Comparison of ENCODE assay signal across 13 mouse cellular contexts in genomic region chr19:45651524-45651923, GRCm38 (mm10). TPM values are rescaled to one million over a fixed set of nuclear protein-coding genes. Genes with fewer than 3 reads are reported as not detected.
DNase-seq lines count a peak whose midpoint lies in the region; ATAC-seq and TF ChIP-seq lines count a peak whose summit lies in the region.
"Had no signal": no experiment of that assay in that cellular context is flagged by ENCODE, and none has a peak within 500 bp of the region (broad histone marks: within the 10 kb centered on the region; RNA-seq: fewer than 3 reads in every experiment).

No protein-coding gene starts in this region.

- TF ChIP-seq CTCF in liver, postnatal 0 days (IDR thresholded peaks at IDR 0.05; ENCODE audit: low read depth): no peak
- no peak for TF ChIP-seq CTCF in CH12.LX (conservative IDR thresholded peaks at IDR 0.05 in 1 of 2, IDR thresholded peaks at IDR 0.05 in 1 of 2; ENCODE audit: low read depth in 2 of 2, low read length in 2 of 2)
- no peak for TF ChIP-seq CTCF in bone marrow macrophage, adult 2 months (IDR thresholded peaks at IDR 0.05; ENCODE audit: low read depth, low read length)
- no peak for TF ChIP-seq CTCF in layer of hippocampus, adult 2 months (conservative IDR thresholded peaks at IDR 0.05)

- TF ChIP-seq EP300 in liver, postnatal 0 days (IDR thresholded peaks at IDR 0.05; ENCODE audit: low read depth): no peak
- TF ChIP-seq EP300 in CH12.LX (IDR thresholded peaks at IDR 0.05; ENCODE audit: low read length): no peak

- ATAC-seq in liver, embryonic 11.5 days (replicated peaks; ENCODE audit: low FRiP score): no peak
- ATAC-seq in liver, postnatal 0 days: no peak
- ATAC-seq in limb, embryonic 13.5 days (ENCODE audit: low FRiP score, low read depth): no peak
- ATAC-seq: forebrain, postnatal 0 days; hindbrain, postnatal 0 days had no signal

- H3K9me3 ChIP-seq in liver, embryonic 11.5 days (ENCODE audit: control insufficient read depth, low read length): no peaks in the 10 kb centered on the region
- no peaks in the 10 kb centered on the region for H3K9me3 ChIP-seq in liver, postnatal 0 days (ENCODE audit: low read length)
- H3K9me3 ChIP-seq in CH12.LX (replicated peaks; ENCODE audit: low read length): no peaks in the 10 kb centered on the region
- no peaks in the 10 kb centered on the region for H3K9me3 ChIP-seq in limb, embryonic 13.5 days
- H3K9me3 ChIP-seq: midbrain, embryonic 12.5 days had no signal

- H3K27ac ChIP-seq in liver, embryonic 11.5 days (ENCODE audit: low read depth, low read length): no peak overlapping the region
- no peak overlapping the region for H3K27ac ChIP-seq in liver, postnatal 0 days (ENCODE audit: low read depth)
- no peak overlapping the region for H3K27ac ChIP-seq in CH12.LX (ENCODE audit: insufficient read depth, low read depth)
- H3K27ac ChIP-seq in bone marrow macrophage, adult 2 months (ENCODE audit: insufficient read depth, low read depth, low read length): peak overlapping the region; percentile 15
- peak overlapping the region; percentile 79 for H3K27ac ChIP-seq in limb, embryonic 13.5 days
- no peak overlapping the region for H3K27ac ChIP-seq in layer of hippocampus, adult 2 months
- H3K27ac ChIP-seq: hindbrain, postnatal 0 days; left cerebral cortex, adult 2 months; midbrain, embryonic 12.5 days had no signal

- in situ Hi-C loops in CH12.LX (cut with MboI; ENCODE audit: low pct_ligation_motif_present, low pct_unique_long_range_greater_than_20kb, low sequenced_read_pairs): no loop called here

- H3K36me3 ChIP-seq in liver, embryonic 11.5 days (ENCODE audit: control insufficient read depth, insufficient read depth, low read length): no peaks in the 10 kb centered on the region
- no peaks in the 10 kb centered on the region for H3K36me3 ChIP-seq in liver, postnatal 0 days (replicated peaks; ENCODE audit: insufficient read depth, low read length)
- peaks cover under 1 to 13% of the 10 kb centered on the region in 2 experiments for H3K36me3 ChIP-seq in CH12.LX (replicated peaks in 1 of 2; ENCODE audit: control insufficient read depth in 1 of 2, insufficient read depth in 1 of 2, low read length in 1 of 2)
- no peaks in the 10 kb centered on the region for H3K36me3 ChIP-seq in limb, embryonic 13.5 days
- H3K36me3 ChIP-seq: midbrain, embryonic 12.5 days had no signal

- H3K4me3 ChIP-seq in liver, embryonic 11.5 days (ENCODE audit: low read depth, low read length): no peak overlapping the region
- H3K4me3 ChIP-seq in liver, postnatal 0 days (ENCODE audit: low read depth, low read length): no peak overlapping the region
- H3K4me3 ChIP-seq in CH12.LX (replicated peaks in 1 of 3; ENCODE audit: low read depth in 2 of 3, low read length in 2 of 3, poor library complexity in 1 of 3): no peak overlapping the region
- H3K4me3 ChIP-seq in bone marrow macrophage, adult 2 months (ENCODE audit: insufficient read depth, low read length): no peak overlapping the region
- no peak overlapping the region for H3K4me3 ChIP-seq in limb, embryonic 13.5 days
- no peak overlapping the region for H3K4me3 ChIP-seq in layer of hippocampus, adult 2 months
- H3K4me3 ChIP-seq: left cerebral cortex, adult 2 months; midbrain, embryonic 12.5 days had no signal

- TF ChIP-seq RAD21 in CH12.LX (IDR thresholded peaks at IDR 0.05; ENCODE audit: low read depth, low read length): no peak

- H3K4me1 ChIP-seq in liver, embryonic 11.5 days (replicated peaks; ENCODE audit: control insufficient read depth, insufficient read depth, low read length): peaks cover 15% of the 10 kb centered on the region
- H3K4me1 ChIP-seq in liver, postnatal 0 days (ENCODE audit: insufficient read depth): peaks cover 7% of the 10 kb centered on the region
- H3K4me1 ChIP-seq in CH12.LX (ENCODE audit: control insufficient read depth in 1 of 2, insufficient read depth in 2 of 2): peaks cover 5 to 11% of the 10 kb centered on the region in 2 experiments
- peaks cover 24% of the 10 kb centered on the region for H3K4me1 ChIP-seq in bone marrow macrophage, adult 2 months (ENCODE audit: control insufficient read depth, insufficient read depth, low read length)
- H3K4me1 ChIP-seq in limb, embryonic 13.5 days: peaks cover 61% of the 10 kb centered on the region

- no peaks in the 10 kb centered on the region for H3K27me3 ChIP-seq in liver, embryonic 11.5 days (replicated peaks; ENCODE audit: control insufficient read depth, insufficient read depth, low read length)
- no peaks in the 10 kb centered on the region for H3K27me3 ChIP-seq in liver, postnatal 0 days (ENCODE audit: insufficient read depth, low read length)
- H3K27me3 ChIP-seq in CH12.LX (replicated peaks): no peaks in the 10 kb centered on the region
- no peaks in the 10 kb centered on the region for H3K27me3 ChIP-seq in limb, embryonic 13.5 days

- TF ChIP-seq POLR2A in CH12.LX (IDR thresholded peaks at IDR 0.05; ENCODE audit: low read depth, low read length): no peak
- TF ChIP-seq POLR2A in bone marrow macrophage, adult 2 months (IDR thresholded peaks at IDR 0.05; ENCODE audit: borderline replicate concordance, low read depth, low read length): no peak

- no peaks in the 10 kb centered on the region for H3K79me2 ChIP-seq in CH12.LX (replicated peaks; ENCODE audit: control insufficient read depth, extremely low read depth, insufficient read depth, poor library complexity, severe bottlenecking)

- DNase-seq in liver, embryonic 11.5 days (ENCODE audit: low spot score): no peak
- no peak for DNase-seq in liver, postnatal 0 days
- DNase-seq in CH12.LX (ENCODE audit: extremely low read depth): no peak
- DNase-seq in right cerebral cortex, postnatal 4 days: no peak
- DNase-seq in layer of hippocampus, adult 2 months (ENCODE audit: low spot score in 2 of 2): no peak
- no peak for DNase-seq in Muller cell, postnatal 12 days (ENCODE audit: inconsistent ontology term)
- DNase-seq: cerebellum, adult 9-10 months; forebrain, postnatal 0 days had no signal

- H3K9ac ChIP-seq in liver, embryonic 11.5 days (ENCODE audit: low read depth, low read length): no peak overlapping the region
- no peak overlapping the region for H3K9ac ChIP-seq in liver, postnatal 0 days (replicated peaks)
- H3K9ac ChIP-seq in CH12.LX (ENCODE audit: insufficient read depth, low read depth): no peak overlapping the region
- peak overlapping the region; percentile 13; the same call in 1 of the 2 replicates for H3K9ac ChIP-seq in limb, embryonic 13.5 days
- H3K9ac ChIP-seq: forebrain, postnatal 0 days; midbrain, embryonic 12.5 days had no signal

- dilution Hi-C loops in CH12.LX (cut with MboI; ENCODE audit: extremely low pct_ligation_motif_present, extremely low pct_unique_long_range_greater_than_20kb, low sequenced_read_pairs): no loop called here

- peak overlapping the region; percentile 44 for H3K4me2 ChIP-seq in liver, embryonic 11.5 days
- H3K4me2 ChIP-seq in liver, postnatal 0 days (ENCODE audit: low read depth, low read length): no peak overlapping the region
- H3K4me2 ChIP-seq in CH12.LX (ENCODE audit: insufficient read depth, low read depth, poor library complexity, severe bottlenecking): no peak overlapping the region
- H3K4me2 ChIP-seq in limb, embryonic 13.5 days (replicated peaks): peak overlapping the region; percentile 52
- H3K4me2 ChIP-seq: midbrain, embryonic 12.5 days had no signal

- 88% methylated on average over 8 of the region's 8 CpGs for WGBS in liver, embryonic 11.5 days
- 86% methylated on average over 8 of the region's 8 CpGs for whole genome bisulfite sequencing in liver, postnatal 0 days (ENCODE audit: insufficient replicate concordance)
- 73% methylated on average over 8 of the region's 8 CpGs for WGBS in limb, embryonic 13.5 days

TF ChIP-seq in CH12.LX, 34 proteins besides CTCF, POLR2A, EP300 and RAD21:
- TF ChIP-seq NRF1 (IDR thresholded peaks at IDR 0.05; ENCODE audit: low read depth, low read length) (no peak), MAFK (IDR thresholded peaks at IDR 0.05; ENCODE audit: insufficient replicate concordance, low read length) (peak; percentile 49; the same call in 1 of the 2 replicates)

RNA-seq across cellular contexts. Expression of gene Fbxw4, which starts 8.6 kb away (rescaled TPM):
- 3.0 and 5.0 TPM in 2 replicates for polyA plus RNA-seq in liver, embryonic 11.5 days (2014; fragmentation: Nextera tagmentation; extraction: Ambion mirVana)
- polyA plus RNA-seq in liver, postnatal 0 days (2015; fragmentation: Nextera tagmentation; extraction: Ambion mirVana): 2.2 and 3.0 TPM in 2 replicates
- total RNA-seq in CH12.LX (2012; rRNA removed): 3.2 and 4.5 TPM in 2 replicates
- 4.8 and 7.5 TPM in 2 replicates for total RNA-seq in CH12.LX (2014; rRNA removed)
- 5.5 and 8.6 TPM in 2 replicates for polyA plus RNA-seq in CH12.LX (2012; ENCODE audit: insufficient read length, low read depth)
- polyA plus RNA-seq in bone marrow macrophage, adult 2 months (2012; ENCODE audit: insufficient read depth, insufficient read length, missing spikeins): 50.3 and 55.6 TPM in 2 replicates
- polyA plus RNA-seq in limb, embryonic 13.5 days (2015; fragmentation: Nextera tagmentation; extraction: Ambion mirVana): 4.5 and 5.6 TPM in 2 replicates
- total RNA-seq in layer of hippocampus, adult 2 months (2021): 10 to 100 TPM; 35.4 to 38.7 TPM

Comparison
In these comparisons a context has a peak if more than half of its experiments do, and no peak if none do; other contexts are left out.
1. H3K4me2 ChIP-seq: peak in liver, embryonic 11.5 days (single experiment) and limb, embryonic 13.5 days (single experiment); none in liver, postnatal 0 days (single experiment) and CH12.LX (single experiment).
2. H3K27ac ChIP-seq: peak in bone marrow macrophage, adult 2 months (single experiment) and limb, embryonic 13.5 days (single experiment); none in liver, embryonic 11.5 days (single experiment), liver, postnatal 0 days (single experiment), CH12.LX (single experiment) and layer of hippocampus, adult 2 months (single experiment).